Mouse (Mus musculus): Measurements from ENCODE around the gene Sf1. TPM values are rescaled to one million over a fixed set of nuclear protein-coding genes. Genes with fewer than 3 reads are reported as not detected.

The Sf1 gene
- total RNA-seq (2021), result 10 to 100 TPM; 76.2 to 89.8 TPM
- long read RNA-seq, experiment 1, full-length matches to known transcripts, result 7 of 27 reads
- long read RNA-seq, experiment 1, partial matches to known transcripts, result 15 of 27 reads
- long read RNA-seq, experiment 1, other reads (novel, unspliced or antisense), result 5 of 27 reads
- long read RNA-seq, experiment 2, full-length matches to known transcripts, result 10 of 31 reads
- long read RNA-seq, experiment 2, partial matches to known transcripts, result 3 of 31 reads
- long read RNA-seq, experiment 2, other reads (novel, unspliced or antisense), result 18 of 31 reads

- peak; percentile 100 for DNase-seq (ENCODE audit: low spot score)
Observed at GRCm38 (mm10) chr19:6363411-6364240, at the start of gene Sf1. Sf1 (plus strand) TSS chr19:6363690.

DNA sequence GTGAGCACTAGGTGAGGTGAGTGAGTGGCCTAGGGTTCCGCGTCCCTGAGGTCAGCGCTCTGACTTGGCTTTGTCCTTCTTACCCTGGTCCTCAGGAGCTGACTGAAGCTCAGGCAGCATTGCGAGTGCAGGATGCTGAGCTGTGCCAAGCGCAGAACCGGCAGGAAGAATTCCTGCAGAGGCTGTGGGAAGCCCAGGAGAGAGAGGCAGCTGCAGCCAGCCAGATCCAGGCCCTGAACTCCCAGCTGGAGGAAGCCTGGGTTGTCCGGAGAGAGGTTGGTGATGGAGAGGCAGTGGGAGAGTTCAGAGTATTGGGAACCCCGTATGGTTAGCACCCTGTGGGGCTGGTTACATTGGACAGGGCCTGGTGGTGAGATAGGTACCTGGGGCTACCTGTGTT lies 49.7 kb upstream of the Sf1 start:
- no peak for DNase-seq (ENCODE audit: low spot score)

DNA sequence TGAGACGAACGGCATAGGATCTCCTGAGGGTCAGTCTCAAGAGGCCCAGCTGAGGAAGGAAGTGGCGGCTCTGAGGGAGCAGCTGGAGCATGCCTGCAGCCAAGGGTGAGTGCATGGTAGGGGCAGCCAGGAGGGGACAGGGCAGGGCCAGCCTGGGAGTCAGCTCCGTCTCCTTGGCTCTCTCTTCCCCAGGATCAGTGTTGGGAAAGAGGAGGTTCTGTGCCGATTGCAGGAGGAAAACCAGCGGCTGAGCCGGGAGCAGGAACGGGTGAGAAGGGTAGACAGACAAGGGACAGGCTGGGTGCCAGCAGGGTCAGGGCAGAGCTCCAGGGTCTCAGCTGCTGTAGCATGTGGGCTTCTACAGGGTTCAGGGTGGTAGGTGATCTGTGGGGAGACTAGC lies 49.0 kb upstream of the Sf1 start:
- DNase-seq (ENCODE audit: low spot score), result no peak

GRCm38 (mm10) chr19:6315573-6315972 lies 47.9 kb upstream of the Sf1 start:
- no peak for DNase-seq (ENCODE audit: low spot score)

DNA sequence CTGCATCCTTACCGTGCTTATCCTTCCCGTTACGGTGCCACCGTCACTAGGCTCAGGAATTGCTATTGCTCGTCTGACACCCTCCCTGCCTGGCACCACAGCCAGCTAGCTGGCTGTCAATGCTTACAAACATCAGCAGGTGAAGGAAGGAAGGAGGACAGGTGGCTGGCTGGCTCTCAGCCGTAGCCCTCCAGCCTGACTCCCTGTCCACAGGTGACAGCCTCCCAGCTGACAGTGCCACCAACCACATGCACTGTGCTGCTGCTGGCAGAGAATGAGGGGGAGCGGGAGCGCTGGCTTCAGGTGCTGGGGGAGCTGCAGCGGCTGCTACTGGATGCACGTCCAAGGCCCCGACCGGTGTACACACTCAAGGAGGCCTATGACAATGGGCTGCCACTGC lies 45.3 kb upstream of the Sf1 start:
- no peak for DNase-seq (ENCODE audit: low spot score)

- DNase-seq (ENCODE audit: low spot score), result no peak
Observed at GRCm38 (mm10) chr19:6321358-6321757, 42.1 kb upstream of the Sf1 start.

DNA sequence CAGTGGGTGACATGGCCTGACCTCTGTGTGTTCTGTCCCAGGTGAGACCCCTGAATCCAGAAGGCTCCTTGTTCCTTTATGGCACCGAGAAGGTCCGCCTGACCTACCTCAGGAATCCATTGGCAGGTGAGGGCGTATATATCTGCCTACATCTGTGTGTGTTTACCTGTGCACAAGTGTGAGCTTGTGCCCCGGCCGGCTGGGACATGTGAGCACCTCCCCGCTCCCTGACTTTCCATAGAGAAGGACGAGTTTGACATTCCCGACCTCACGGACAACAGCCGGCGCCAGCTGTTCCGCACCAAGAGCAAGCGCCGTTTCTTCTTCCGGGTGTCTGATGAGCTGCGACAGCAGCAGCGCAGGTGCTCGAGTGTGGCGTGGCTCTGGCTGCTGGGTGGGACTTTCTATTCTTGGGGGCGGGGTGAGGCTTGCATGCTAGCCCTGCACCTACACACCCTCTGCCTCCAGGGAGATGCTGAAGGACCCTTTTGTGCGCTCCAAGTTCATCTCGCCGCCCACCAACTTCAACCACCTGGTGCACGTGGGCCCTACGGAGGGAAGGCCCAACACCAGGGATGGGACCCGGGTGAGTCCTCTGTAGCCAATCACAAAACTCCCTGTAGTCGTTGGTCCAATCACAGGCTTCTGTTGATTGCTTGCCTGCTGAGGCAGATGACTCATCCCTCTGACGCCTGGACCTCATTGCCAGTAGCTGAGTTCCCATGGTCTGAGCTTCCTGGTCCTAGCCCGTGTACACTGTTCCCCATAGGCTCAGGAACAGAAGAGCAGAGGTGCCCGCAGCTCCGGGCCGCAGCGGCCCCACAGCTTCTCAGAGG lies 41.5 kb upstream of the Sf1 start:
- no peak for DNase-seq (ENCODE audit: low spot score)

- no peak for DNase-seq (ENCODE audit: low spot score)
Observed at GRCm38 (mm10) chr19:6324751-6325150, 38.7 kb upstream of the Sf1 start.

DNA sequence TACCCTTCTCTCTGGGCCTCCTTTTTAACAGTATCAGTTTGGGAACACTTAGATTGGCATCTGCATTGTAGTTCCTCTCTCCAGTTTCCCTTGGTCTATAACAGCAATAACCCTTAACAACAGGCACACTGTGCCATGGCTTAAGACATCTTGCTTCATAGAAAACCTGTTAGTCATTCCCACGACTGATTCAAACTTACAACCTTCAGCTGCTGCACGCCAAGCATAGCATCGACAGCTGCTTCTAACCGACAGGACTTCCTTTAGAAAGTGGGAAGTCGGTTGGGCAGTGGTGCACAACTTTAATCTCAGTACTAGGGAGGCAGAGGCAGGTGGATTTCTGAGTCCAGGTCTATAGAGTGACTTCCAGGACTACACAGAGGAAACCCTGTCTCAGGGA lies 32.3 kb upstream of the Sf1 start:
- no peak for DNase-seq (ENCODE audit: low spot score)

DNA sequence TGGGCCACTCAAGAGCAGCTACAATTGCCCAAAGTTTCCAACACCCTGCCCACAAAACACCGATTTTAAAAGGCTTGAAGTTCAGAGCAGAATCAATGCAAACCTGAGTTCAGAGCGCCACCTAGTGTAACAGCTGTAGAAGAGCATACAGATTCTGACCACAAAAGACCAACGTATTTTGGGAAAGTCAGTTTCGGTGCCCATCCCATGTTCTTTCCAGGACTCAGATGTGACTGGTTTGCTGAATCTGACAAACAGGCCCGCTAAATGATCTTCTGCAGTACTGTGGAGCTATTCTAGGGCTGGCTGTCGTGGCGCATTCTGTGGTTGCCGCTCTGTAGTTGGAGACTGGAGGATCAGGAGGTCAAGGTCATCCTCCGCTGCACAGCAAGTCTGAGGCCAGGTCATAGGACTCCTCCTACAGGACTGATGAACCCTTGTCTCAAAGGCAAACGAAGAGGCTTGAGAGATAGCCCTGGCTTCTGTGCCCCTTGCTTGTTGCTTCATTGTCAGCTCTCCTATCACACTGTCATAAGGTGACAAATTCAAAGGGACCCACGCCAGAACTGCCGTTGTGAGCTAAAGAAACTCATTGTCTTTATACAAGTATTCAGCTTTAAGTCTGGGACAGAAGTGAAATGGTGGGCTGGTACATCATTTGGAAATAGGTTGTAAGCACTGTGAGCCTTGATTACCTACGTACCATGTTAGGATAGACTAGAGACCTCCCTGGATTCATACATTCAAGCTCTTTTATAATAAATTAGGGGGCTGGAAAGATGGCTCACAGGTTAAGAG lies 31.6 kb upstream of the Sf1 start:
- DNase-seq (ENCODE audit: low spot score), result peak; percentile 74

GRCm38 (mm10) chr19:6333761-6334595 lies 29.5 kb upstream of the Sf1 start:
- no peak for DNase-seq (ENCODE audit: low spot score)

GRCm38 (mm10) chr19:6334673-6335457 lies 28.6 kb upstream of the Sf1 start, which contains the start of gene Men1:
Men1 (plus strand) TSS chr19:6334979.
- peak; percentile 96 for DNase-seq (ENCODE audit: low spot score)

GRCm38 (mm10) chr19:6335458-6335827 lies 28.0 kb upstream of the Sf1 start:
- no peak for DNase-seq (ENCODE audit: low spot score)

DNA sequence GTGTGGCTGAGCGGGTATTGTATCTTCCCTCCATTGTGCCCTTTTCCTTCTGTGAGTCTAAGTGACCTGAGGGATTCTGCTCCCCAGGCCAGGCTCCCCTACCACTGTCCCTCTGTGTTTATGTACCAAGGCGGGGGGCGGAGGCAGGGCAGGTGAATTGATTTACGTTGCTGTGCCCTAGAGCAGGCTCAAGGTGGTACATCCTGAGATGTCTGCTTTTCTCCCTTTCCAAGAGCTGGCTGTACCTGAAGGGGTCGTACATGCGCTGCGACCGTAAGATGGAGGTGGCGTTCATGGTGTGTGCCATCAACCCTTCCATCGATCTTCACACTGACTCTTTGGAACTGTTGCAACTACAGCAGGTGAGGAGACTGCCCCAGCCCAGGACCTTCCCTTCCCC lies 26.6 kb upstream of the Sf1 start:
- DNase-seq (ENCODE audit: low spot score), result no peak

DNA sequence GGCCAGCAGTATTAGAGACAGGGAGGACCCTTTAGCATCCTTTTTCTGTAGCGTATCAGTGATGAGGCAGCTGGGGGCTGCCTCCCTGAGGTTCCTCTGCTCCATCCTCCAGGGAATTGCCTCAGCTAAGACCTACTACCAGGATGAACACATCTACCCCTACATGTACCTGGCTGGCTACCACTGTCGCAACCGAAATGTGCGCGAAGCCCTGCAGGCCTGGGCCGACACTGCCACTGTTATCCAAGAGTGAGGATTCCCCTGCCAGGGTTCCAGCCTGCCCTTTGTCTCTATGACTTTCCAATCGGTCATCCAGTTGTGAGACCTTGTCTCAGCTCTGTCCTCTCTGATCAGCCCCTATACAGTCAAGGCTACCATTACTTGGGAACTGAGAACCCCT lies 25.3 kb upstream of the Sf1 start:
- DNase-seq (ENCODE audit: low spot score), result no peak

DNA sequence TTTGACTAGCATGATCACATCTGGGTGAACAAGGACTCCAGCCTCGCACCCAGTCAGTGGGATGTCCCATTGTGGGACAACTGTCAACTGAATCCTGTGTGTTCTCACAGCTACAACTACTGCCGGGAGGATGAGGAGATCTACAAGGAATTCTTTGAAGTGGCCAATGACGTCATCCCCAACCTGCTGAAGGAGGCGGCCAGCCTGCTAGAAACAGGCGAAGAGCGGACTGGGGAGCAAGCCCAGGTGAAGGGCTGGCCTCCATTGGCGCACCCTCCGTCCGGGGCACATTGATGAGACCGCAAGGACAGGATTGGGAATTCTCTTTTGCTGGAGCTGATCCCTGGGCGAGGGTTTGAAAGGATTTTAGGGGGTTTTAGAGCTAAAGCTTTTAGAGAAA lies 24.8 kb upstream of the Sf1 start:
- no peak for DNase-seq (ENCODE audit: low spot score)

DNA sequence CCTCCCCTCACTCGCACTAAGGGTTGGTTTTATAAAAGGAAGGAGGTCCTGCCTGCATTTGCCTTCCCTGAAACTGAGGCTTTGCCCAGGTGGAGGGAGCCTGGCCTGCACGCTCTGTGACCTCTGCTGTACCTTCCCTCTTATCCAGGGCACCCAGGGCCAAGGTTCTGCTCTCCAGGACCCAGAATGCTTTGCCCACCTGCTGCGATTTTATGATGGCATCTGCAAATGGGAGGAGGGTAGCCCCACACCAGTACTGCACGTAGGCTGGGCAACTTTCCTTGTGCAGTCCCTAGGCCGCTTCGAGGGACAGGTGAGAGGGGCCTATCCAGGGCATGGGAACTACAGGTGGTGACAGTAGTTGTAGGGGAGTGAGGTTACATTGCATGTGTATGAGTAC lies 24.3 kb upstream of the Sf1 start:
- DNase-seq (ENCODE audit: low spot score), result no peak

DNA sequence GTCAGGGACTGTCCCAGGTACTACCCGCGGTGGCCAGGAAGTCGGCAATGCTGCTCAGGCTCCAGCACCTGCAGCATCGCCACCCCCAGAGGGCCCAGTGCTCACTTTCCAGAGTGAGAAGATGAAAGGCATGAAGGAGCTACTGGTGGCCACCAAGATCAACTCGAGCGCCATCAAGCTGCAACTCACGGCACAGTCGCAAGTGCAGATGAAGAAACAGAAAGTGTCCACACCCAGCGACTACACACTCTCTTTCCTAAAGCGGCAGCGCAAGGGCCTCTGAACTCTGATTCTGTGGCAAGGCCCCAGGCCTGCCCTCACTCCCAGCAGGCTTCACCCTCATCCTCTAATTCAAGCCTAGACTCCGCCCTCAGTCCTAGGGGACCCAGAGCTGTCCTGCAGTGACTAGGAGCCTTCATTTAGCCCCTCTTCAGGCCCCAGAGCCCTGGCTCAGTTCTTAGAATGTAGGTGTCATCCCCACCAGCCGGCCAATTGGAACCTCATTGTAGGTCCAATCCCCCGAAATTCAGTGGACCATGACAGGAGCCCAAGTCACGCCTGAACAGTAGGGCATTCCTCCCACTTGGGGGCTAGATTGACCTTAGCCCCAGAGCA lies 23.5 kb upstream of the Sf1 start:
- peak; percentile 23 for DNase-seq (ENCODE audit: low spot score)
